Mouse (Mus musculus) liver, embryonic 11.5 days (tissue): ENCODE measurements around the gene Spag6. TPM values are rescaled to one million over a fixed set of nuclear protein-coding genes. Genes with fewer than 3 reads are reported as not detected.

Source experiments
- ATAC-seq: fragments of 200-750 bp; cut with Nextera tagmentation; replicated peaks from 2 replicates; pipeline ENCODE4 v1.8.0; 2017; ENCODE audit warnings: moderate number of reproducible peaks, mild to moderate bottlenecking, moderate TSS enrichment, moderate library complexity; ENCODE audit not compliant: low FRiP score
- DNase-seq: peaks from one replicate; pipeline ENCODE4 v3.0.0-alpha.2; 2017; ENCODE audit warnings: low spot score
- H3K27ac ChIP-seq: fragments of 300-500 bp; sonication (generic); 2 replicates; pipeline ENCODE4 v1.5.1; 2014; ENCODE audit warnings: mild to moderate bottlenecking, low read depth, low read length, control low read depth
- H3K27me3 ChIP-seq: fragments of 300-500 bp; sonication (generic); replicated peaks from 2 replicates; pipeline ENCODE4 v1.6.1; 2014; ENCODE audit warnings: low read length, mixed read lengths; ENCODE audit not compliant: control insufficient read depth, insufficient read depth
- H3K36me3 ChIP-seq: fragments of 300-500 bp; sonication (generic); 2 replicates; pipeline ENCODE4 v1.6.1; 2014; ENCODE audit warnings: mild to moderate bottlenecking, low read length, moderate library complexity, mixed read lengths; ENCODE audit not compliant: control insufficient read depth, insufficient read depth
- H3K4me1 ChIP-seq: fragments of 300-500 bp; sonication (generic); replicated peaks from 2 replicates; pipeline ENCODE4 v1.6.1; 2014; ENCODE audit warnings: low read length, mixed read lengths; ENCODE audit not compliant: control insufficient read depth, insufficient read depth
- H3K4me2 ChIP-seq: fragments of 300-500 bp; sonication (generic); 2 replicates; pipeline ENCODE4 v1.6.1; 2014; ENCODE audit warnings: mild to moderate bottlenecking, control low read depth, moderate library complexity
- H3K4me3 ChIP-seq: fragments of 300-500 bp; sonication (generic); 2 replicates; pipeline ENCODE4 v1.5.1; 2014; ENCODE audit warnings: low read depth, low read length, control low read depth
- H3K9ac ChIP-seq: fragments of 300-500 bp; sonication (generic); 2 replicates; pipeline ENCODE4 v1.6.1; 2014; ENCODE audit warnings: low read depth, low read length, control low read depth
- H3K9me3 ChIP-seq: fragments of 300-500 bp; sonication (generic); 2 replicates; pipeline ENCODE4 v1.6.1; 2016; ENCODE audit warnings: low read length, inconsistent platforms, mixed read lengths; ENCODE audit not compliant: control insufficient read depth
- WGBS: fragments of 180-500 bp; shearing (Covaris S2); extraction: QIAGEN DNeasy Blood & Tissue Kit; methylation state at CpG from one replicate; pipeline ENCODE4 v1.1.7; 2014; 5-methylcytosine and 5-hydroxymethylcytosine counted together
- polyA plus RNA-seq: library from polyadenylated mRNA; unstranded; fragments of >200 nt; fragmentation: Nextera tagmentation; extraction: Ambion mirVana; gene quantifications from 2 replicates; pipeline ENCODE4 v1.2.1, GENCODE M21; 2014

Gene Spag6
- polyA plus RNA-seq, 1 experiment from 2014 or later = not detected

DNA sequence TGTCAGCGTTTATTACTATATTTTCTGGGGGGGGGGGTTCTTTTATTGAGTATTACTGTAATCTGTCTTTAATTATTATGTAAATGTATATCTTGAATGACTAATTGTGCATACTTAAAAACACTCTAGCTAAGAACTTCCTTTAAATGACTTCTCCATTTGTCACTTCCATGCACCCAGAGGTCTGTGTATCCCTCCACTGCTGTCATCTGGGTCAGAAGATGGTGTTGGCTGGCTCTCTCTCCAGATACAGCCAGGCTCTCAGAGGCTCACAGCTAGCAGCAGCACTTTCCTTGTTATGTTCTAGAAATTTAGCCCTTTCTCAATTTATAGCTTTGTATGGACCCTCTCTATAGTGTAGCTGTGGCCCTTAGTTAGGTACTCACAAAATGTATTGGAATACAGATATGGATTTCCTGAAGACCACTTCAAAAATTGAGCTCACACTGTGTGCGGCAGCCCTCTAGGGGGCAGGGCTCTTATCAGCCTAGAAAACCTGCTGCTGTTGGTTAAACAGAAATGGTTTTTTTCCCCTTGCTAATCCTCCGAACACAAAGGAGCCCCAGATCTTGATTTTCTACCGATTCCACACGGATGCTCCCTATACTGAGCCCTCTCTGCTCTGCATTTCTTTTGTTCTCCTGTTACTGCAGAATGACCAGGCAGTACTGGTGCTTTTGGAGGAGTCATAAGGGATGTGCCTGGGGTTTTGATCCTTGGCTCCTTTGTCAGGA lies 40.7 kb downstream of the Spag6 start:
- H3K4me1 ChIP-seq = no peaks in the 10 kb centered on the region; the same call in 1 of the 2 replicates
- H3K9ac ChIP-seq = no peak overlapping the region
- 32% methylated on average over 5 of the region's 5 CpGs for WGBS
- no peak overlapping the region for H3K27ac ChIP-seq
- DNase-seq (no peak), ATAC-seq (no peak)
- H3K4me3 ChIP-seq = no peak overlapping the region
- no peak overlapping the region for H3K4me2 ChIP-seq
- no peaks in the 10 kb centered on the region for H3K27me3 ChIP-seq
- no peaks in the 10 kb centered on the region for H3K36me3 ChIP-seq
- H3K9me3 ChIP-seq = no peaks in the 10 kb centered on the region

DNA sequence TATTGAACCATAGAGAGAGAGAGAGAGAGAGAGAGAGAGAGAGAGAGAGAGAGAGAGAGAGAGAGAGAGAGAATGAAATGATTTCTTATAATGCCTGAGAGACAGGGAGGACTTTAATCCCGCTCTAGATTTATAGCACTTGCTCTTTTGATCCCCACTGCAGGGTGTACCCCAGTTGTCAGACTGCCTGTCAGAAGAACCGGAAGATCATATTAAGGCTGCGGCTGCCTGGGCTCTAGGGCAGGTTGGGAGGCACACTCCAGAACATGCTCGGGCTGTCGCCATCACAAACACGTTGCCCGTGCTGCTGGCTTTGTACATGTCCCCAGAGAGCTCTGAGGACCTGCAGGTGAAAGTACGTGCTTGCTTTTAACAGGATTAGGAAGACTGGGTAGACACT lies 43.2 kb downstream of the Spag6 start:
- Histone ChIP-seq H3K4me3 (no peak overlapping the region), H3K27me3 (no peaks in the 10 kb centered on the region), H3K4me2 (no peak overlapping the region), H3K9ac (no peak overlapping the region), H3K9me3 (no peaks in the 10 kb centered on the region), H3K27ac (no peak overlapping the region), H3K36me3 (no peaks in the 10 kb centered on the region), H3K4me1 (no peaks in the 10 kb centered on the region; the same call in 1 of the 2 replicates)
- ATAC-seq (no peak), DNase-seq (no peak)
- 73% methylated on average over 8 of the region's 8 CpGs for WGBS

DNA sequence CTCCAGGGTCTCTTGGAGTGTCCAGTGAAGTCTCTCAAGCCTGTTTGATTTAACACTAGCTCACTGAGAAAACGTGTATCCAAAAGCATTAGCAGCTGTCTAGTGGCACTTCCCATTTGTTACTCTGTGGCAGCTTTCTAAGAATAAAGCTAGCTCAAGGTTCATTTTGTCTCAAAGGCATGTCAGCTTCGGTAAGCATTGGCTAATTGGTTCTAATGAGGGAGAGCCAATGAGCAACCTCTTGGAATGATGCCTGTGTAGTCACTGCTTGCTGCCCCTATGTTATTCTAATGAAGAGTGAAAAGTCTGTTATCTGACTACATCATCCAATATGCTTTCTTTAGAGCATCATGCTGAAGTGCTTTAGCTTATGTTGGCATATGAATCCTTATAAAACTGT lies 45.4 kb downstream of the Spag6 start:
- no peak overlapping the region for H3K9ac ChIP-seq
- H3K27ac ChIP-seq = no peak overlapping the region
- no peaks in the 10 kb centered on the region; the same call in 1 of the 2 replicates for H3K4me1 ChIP-seq
- no peak for ATAC-seq
- H3K4me2 ChIP-seq = no peak overlapping the region
- H3K9me3 ChIP-seq = no peaks in the 10 kb centered on the region
- DNase-seq = no peak
- H3K4me3 ChIP-seq = no peak overlapping the region
- H3K36me3 ChIP-seq = no peaks in the 10 kb centered on the region
- 58% methylated on average over 2 of the region's 2 CpGs for WGBS
- no peaks in the 10 kb centered on the region for H3K27me3 ChIP-seq

DNA sequence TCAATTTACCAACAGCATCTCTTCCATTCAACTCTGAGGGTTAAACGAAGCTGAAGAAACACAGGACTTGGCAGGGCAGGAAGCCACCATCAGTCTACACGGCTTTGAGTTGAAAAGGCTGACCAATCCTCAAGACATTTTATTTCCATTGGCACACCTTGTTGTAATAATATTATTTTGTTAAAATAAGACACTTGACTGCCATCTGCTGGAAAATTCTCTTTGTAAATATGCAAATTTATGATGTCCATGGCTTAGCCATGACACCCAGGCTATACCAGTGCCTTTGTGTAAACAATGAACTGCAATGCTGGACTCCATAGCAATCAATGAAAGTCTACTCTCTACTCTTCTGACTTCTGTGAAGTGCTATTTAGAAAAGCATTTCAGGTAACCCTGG lies 62.3 kb downstream of the Spag6 start:
- H3K4me1 ChIP-seq = no peaks in the 10 kb centered on the region
- no peaks in the 10 kb centered on the region for H3K36me3 ChIP-seq
- H3K9ac ChIP-seq = no peak overlapping the region
- no peak overlapping the region for H3K27ac ChIP-seq
- no peak overlapping the region for H3K4me2 ChIP-seq
- H3K27me3 ChIP-seq = no peaks in the 10 kb centered on the region
- no peak overlapping the region for H3K4me3 ChIP-seq
- DNase-seq = no peak
- WGBS = 71% methylated on average over 2 of the region's 2 CpGs
- no peak for ATAC-seq
- H3K9me3 ChIP-seq = no peaks in the 10 kb centered on the region

DNA sequence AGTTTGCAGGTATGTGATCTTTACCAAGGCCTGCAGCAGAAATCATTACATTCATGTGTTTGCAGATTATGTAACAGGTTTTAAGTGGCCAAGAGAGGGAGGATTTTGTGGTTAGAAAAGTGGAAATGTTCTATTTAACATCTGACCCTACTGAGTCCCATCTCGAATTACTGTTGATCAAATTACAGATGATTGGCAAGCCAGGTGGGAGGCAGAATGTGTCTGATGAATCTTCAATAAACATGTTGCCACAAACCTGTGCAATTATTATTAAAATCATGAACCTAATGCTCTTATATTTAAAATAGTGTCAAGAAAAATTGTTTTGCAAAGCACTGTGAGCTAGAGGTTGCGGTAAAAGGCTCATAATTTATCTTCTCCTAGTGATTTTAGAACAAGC lies 71.0 kb downstream of the Spag6 start:
- no peaks in the 10 kb centered on the region for H3K36me3 ChIP-seq
- no peaks in the 10 kb centered on the region for H3K9me3 ChIP-seq
- no peak overlapping the region for H3K27ac ChIP-seq
- WGBS = 77% methylated on average over 2 of the region's 2 CpGs
- ATAC-seq (no peak), DNase-seq (no peak)
- H3K9ac ChIP-seq = no peak overlapping the region
- no peaks in the 10 kb centered on the region for H3K27me3 ChIP-seq
- no peak overlapping the region for H3K4me3 ChIP-seq
- peaks cover 4% of the 10 kb centered on the region; the same call in 1 of the 2 replicates for H3K4me1 ChIP-seq
- no peak overlapping the region for H3K4me2 ChIP-seq

DNA sequence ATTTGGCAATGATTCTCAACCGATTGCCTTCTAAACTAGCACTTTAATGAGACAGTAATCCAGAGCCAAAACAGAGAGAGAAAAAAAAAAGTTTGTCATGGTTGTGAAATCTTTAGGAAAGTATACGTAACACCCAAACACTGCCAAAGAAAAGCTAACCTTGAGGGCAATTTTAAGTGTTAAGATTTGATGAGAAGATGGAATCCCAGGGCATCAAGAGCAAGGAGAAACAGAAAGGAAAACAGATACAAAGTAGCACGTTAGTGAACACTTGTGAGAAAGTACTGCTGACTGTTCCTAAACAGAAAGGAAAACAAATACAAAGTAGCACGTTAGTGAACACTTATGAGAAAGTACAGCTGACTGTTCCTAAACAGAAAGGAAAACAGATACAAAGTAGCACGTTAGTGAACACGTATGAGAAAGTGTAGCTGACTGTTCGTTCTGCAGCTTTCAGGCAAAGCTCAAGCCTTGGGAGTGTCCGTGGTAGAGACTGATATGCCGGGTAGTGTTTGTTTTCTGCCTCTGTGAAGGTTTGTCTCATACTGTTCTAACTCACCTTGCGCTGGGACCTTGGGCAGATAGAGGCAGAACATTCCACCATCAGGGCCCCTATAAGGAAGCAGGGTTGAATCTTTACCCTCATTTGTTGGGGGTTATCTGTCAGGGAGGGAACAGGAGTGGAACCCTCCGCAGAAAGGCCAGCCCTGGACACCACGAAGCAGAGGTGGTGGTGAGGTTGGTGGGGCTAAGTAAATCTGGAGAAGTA lies 71.8 kb downstream of the Spag6 start:
- ATAC-seq = no peak
- peaks cover 4% of the 10 kb centered on the region; the same call in 1 of the 2 replicates for H3K4me1 ChIP-seq
- H3K9ac ChIP-seq = no peak overlapping the region
- H3K36me3 ChIP-seq = no peaks in the 10 kb centered on the region
- H3K4me2 ChIP-seq = peak overlapping the region; percentile 65
- H3K4me3 ChIP-seq = no peak overlapping the region
- DNase-seq = no peak
- H3K27me3 ChIP-seq = no peaks in the 10 kb centered on the region
- no peak overlapping the region for H3K27ac ChIP-seq
- no peaks in the 10 kb centered on the region for H3K9me3 ChIP-seq
- 46% methylated on average over 12 of the region's 12 CpGs for WGBS

GRCm38 (mm10) chr2:18766441-18766820 lies 72.6 kb downstream of the Spag6 start:
- Histone ChIP-seq H3K4me1 (peaks cover 4% of the 10 kb centered on the region; the same call in 1 of the 2 replicates), H3K9me3 (no peaks in the 10 kb centered on the region), H3K36me3 (no peaks in the 10 kb centered on the region), H3K27me3 (no peaks in the 10 kb centered on the region), H3K4me3 (peak overlapping the region; percentile 66), H3K27ac (no peak overlapping the region), H3K9ac (peak overlapping the region; percentile 74), H3K4me2 (peak overlapping the region; percentile 65)
- DNase-seq (no peak), ATAC-seq (no peak)
- WGBS = 46% methylated on average over 4 of the region's 4 CpGs

- peak overlapping the region; percentile 56; the same call in 1 of the 2 replicates for H3K27ac ChIP-seq
- H3K36me3 ChIP-seq = no peaks in the 10 kb centered on the region
- DNase-seq = peak; percentile 85
- no peaks in the 10 kb centered on the region for H3K27me3 ChIP-seq
- peaks cover 4% of the 10 kb centered on the region; the same call in 1 of the 2 replicates for H3K4me1 ChIP-seq
- ATAC-seq = peak; percentile 72
- H3K9ac ChIP-seq = peak overlapping the region; percentile 74
- H3K4me3 ChIP-seq = peak overlapping the region; percentile 66
- peak overlapping the region; percentile 65 for H3K4me2 ChIP-seq
- under 1% methylated on average over 56 of the region's 56 CpGs for WGBS
- H3K9me3 ChIP-seq = no peaks in the 10 kb centered on the region
Observed at GRCm38 (mm10) chr2:18766821-18767541, 73.1 kb downstream of the Spag6 start.
